Mouse (Mus musculus) embryonic facial prominence, embryonic 13.5 days (tissue): ENCODE measurements around the gene Scd2. TPM values are rescaled to one million over a fixed set of nuclear protein-coding genes. Genes with fewer than 3 reads are reported as not detected.

Experiments
- ATAC-seq: fragments of 200-750 bp; cut with Nextera tagmentation; 2 replicates; pipeline ENCODE4 v1.8.0; 2017; ENCODE audit warnings: low read depth; ENCODE audit not compliant: insufficient number of reproducible peaks, insufficient read depth, low FRiP score, low TSS enrichment
- H3K27ac ChIP-seq: fragments of 300-500 bp; sonication (generic); 2 replicates; pipeline ENCODE4 v1.5.1; 2015; ENCODE audit warnings: moderate library complexity, mild to moderate bottlenecking, inconsistent platforms
- H3K27me3 ChIP-seq: fragments of 300-500 bp; sonication (generic); 2 replicates; pipeline ENCODE4 v1.6.1; 2015; ENCODE audit warnings: mild to moderate bottlenecking, inconsistent platforms
- H3K36me3 ChIP-seq: fragments of 300-500 bp; sonication (generic); 2 replicates; pipeline ENCODE4 v1.6.1; 2015; ENCODE audit warnings: mild to moderate bottlenecking, inconsistent platforms
- H3K4me1 ChIP-seq: fragments of 300-500 bp; sonication (generic); 2 replicates; pipeline ENCODE4 v1.6.1; 2015; ENCODE audit warnings: inconsistent platforms
- H3K4me2 ChIP-seq: fragments of 300-500 bp; sonication (generic); 2 replicates; pipeline ENCODE4 v1.6.1; 2015; ENCODE audit warnings: moderate library complexity, mild to moderate bottlenecking, inconsistent platforms
- H3K4me3 ChIP-seq: fragments of 300-500 bp; sonication (generic); 2 replicates; pipeline ENCODE4 v1.5.1; 2015; ENCODE audit warnings: mild to moderate bottlenecking, inconsistent platforms
- H3K9ac ChIP-seq: fragments of 300-500 bp; sonication (generic); 2 replicates; pipeline ENCODE4 v1.6.1; 2015; ENCODE audit warnings: mild to moderate bottlenecking, inconsistent platforms
- H3K9me3 ChIP-seq: fragments of 300-500 bp; sonication (generic); 2 replicates; pipeline ENCODE4 v1.6.1; 2016; ENCODE audit warnings: inconsistent platforms
- WGBS: fragments of 180-500 bp; shearing (Covaris S2); methylation state at CpG from one replicate; pipeline ENCODE4 v1.1.7; 2015; ENCODE audit warnings: mixed read lengths; 5-methylcytosine and 5-hydroxymethylcytosine counted together
- microRNA-seq: library from miRNA; unstranded; fragments of <30 nt; microRNA quantifications from one replicate; pipeline ENCODE4, GENCODE M21; 2016
- polyA plus RNA-seq: library from polyadenylated mRNA; unstranded; fragments of >200 nt; fragmentation: Nextera tagmentation; extraction: Ambion mirVana; gene quantifications from 2 replicates; pipeline ENCODE4 v1.2.1, GENCODE M21; 2015

Scd2 gene
- polyA plus RNA-seq, 1 experiment from 2014 or later, result 211 TPM

GRCm38 (mm10) chr19:44349689-44350088 lies 56.2 kb downstream of the Scd2 start:
- ATAC-seq, result no peak
- H3K9me3 ChIP-seq, result no peaks in the 10 kb centered on the region

DNA sequence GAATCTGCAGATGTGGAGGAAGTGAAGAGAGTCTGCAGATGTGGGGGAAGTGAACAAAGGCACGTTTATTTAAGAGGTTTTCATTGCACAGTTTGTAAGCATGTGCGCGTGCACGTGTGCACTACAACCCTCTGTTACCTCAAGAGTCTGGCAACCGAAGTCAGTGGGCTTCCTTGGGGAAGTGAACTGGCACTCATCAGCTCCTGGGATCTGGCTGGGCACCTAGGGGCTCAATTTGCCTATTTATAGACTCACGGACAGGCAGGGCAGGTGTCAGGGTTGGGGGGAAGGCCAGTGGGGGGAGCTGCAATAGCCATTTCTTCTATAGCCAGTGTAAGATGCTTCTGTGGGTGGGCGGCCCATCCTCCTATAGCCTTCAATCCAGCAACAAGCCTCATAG lies 58.3 kb downstream of the Scd2 start:
- Histone ChIP-seq H3K4me1 (no peaks in the 10 kb centered on the region), H3K27ac (no peak overlapping the region), H3K9ac (no peak overlapping the region), H3K36me3 (no peaks in the 10 kb centered on the region), H3K9me3 (no peaks in the 10 kb centered on the region), H3K27me3 (no peaks in the 10 kb centered on the region), H3K4me3 (no peak overlapping the region), H3K4me2 (no peak overlapping the region)
- WGBS, result 71% methylated on average over 7 of the region's 7 CpGs
- no peak for ATAC-seq

More at GRCm38 (mm10) chr19:44349689-44350088, 56.2 kb downstream of the Scd2 start:
- H3K27me3 ChIP-seq, result no peaks in the 10 kb centered on the region
- 86% methylated on average over 8 of the region's 8 CpGs for WGBS
- H3K27ac ChIP-seq, result no peak overlapping the region
- no peaks in the 10 kb centered on the region for H3K4me1 ChIP-seq
- no peak overlapping the region for H3K4me2 ChIP-seq
- H3K4me3 ChIP-seq, result no peak overlapping the region
- no peak overlapping the region for H3K9ac ChIP-seq
- no peaks in the 10 kb centered on the region for H3K36me3 ChIP-seq

Small RNA genes within 50 kb of the gene (microRNA-seq; reads per million reads assigned to microRNA genes)
- gene Mir5114, result not detected

Other genes with a start within 250 kb of the Scd2 start
- 31.3 and 31.4 TPM in 2 replicates for gene Erlin1, start 223.9 kb upstream of the Scd2 start, polyA plus RNA-seq
- gene Chuk, start 186.2 kb upstream of the Scd2 start, polyA plus RNA-seq, result 49.9 and 54.3 TPM in 2 replicates
- gene Cwf19l1, start 157.8 kb upstream of the Scd2 start, polyA plus RNA-seq, result 34.1 and 43.6 TPM in 2 replicates
- gene Bloc1s2, start 147.2 kb upstream of the Scd2 start, polyA plus RNA-seq, result 93.7 and 98.7 TPM in 2 replicates
- gene Pkd2l1, start 101.2 kb upstream of the Scd2 start, polyA plus RNA-seq, result not detected in 2 replicates
- 0.22 TPM in 1 of 2 replicates, not detected in the other for gene Scd3, start 90.4 kb upstream of the Scd2 start, polyA plus RNA-seq
- 0.15 and 0.25 TPM in 2 replicates for gene Scd4, start 39.4 kb downstream of the Scd2 start, polyA plus RNA-seq
- gene Scd1, start 114.2 kb downstream of the Scd2 start, polyA plus RNA-seq, result 6.7 and 9.0 TPM in 2 replicates
- 0.21 and 0.25 TPM in 2 replicates for gene Wnt8b, start 199.8 kb downstream of the Scd2 start, polyA plus RNA-seq